Mouse (Mus musculus) midbrain, embryonic 12.5 days (tissue): ENCODE measurements around the gene 2310046K23Rik. TPM values are rescaled to one million over a fixed set of nuclear protein-coding genes. Genes with fewer than 3 reads are reported as not detected.

ENCODE experiments used
- ATAC-seq: fragments of 200-750 bp; cut with Nextera tagmentation; 2 replicates; pipeline ENCODE4 v1.8.0; 2017; ENCODE audit warnings: low read depth, moderate TSS enrichment, moderate library complexity; ENCODE audit not compliant: low FRiP score
- H3K27ac ChIP-seq: fragments of 300-500 bp; sonication (generic); replicated peaks from 2 replicates; pipeline ENCODE4 v1.5.1; 2016; ENCODE audit warnings: mild to moderate bottlenecking
- H3K27me3 ChIP-seq: fragments of 300-500 bp; sonication (generic); 2 replicates; pipeline ENCODE4 v1.6.1; 2016; ENCODE audit warnings: mild to moderate bottlenecking
- H3K36me3 ChIP-seq: fragments of 300-500 bp; sonication (generic); 2 replicates; pipeline ENCODE4 v1.6.1; 2016
- H3K4me1 ChIP-seq: fragments of 300-500 bp; sonication (generic); 2 replicates; pipeline ENCODE4 v1.6.1; 2016
- H3K4me2 ChIP-seq: fragments of 300-500 bp; sonication (generic); replicated peaks from 2 replicates; pipeline ENCODE4 v1.6.1; 2016; ENCODE audit warnings: mild to moderate bottlenecking, moderate library complexity
- H3K4me3 ChIP-seq: fragments of 300-500 bp; sonication (generic); 2 replicates; pipeline ENCODE4 v1.5.1; 2016; ENCODE audit warnings: mild to moderate bottlenecking
- H3K9ac ChIP-seq: fragments of 300-500 bp; sonication (generic); replicated peaks from 2 replicates; pipeline ENCODE4 v1.6.1; 2016; ENCODE audit warnings: mild to moderate bottlenecking, moderate library complexity
- H3K9me3 ChIP-seq: fragments of 300-500 bp; sonication (generic); 2 replicates; pipeline ENCODE4 v1.6.1; 2016; ENCODE audit warnings: mild to moderate bottlenecking
- WGBS: fragments of 180-500 bp; shearing (Covaris S2); methylation state at CpG from one replicate; pipeline ENCODE4 v1.1.7; 2016; 5-methylcytosine and 5-hydroxymethylcytosine counted together
- polyA plus RNA-seq: library from polyadenylated mRNA; unstranded; fragments of >200 nt; fragmentation: Nextera tagmentation; extraction: Ambion mirVana; gene quantifications from 2 replicates; pipeline ENCODE4 v1.2.1, GENCODE M21; 2016

The 2310046K23Rik gene
- polyA plus RNA-seq = not detected in 2 replicates

DNA sequence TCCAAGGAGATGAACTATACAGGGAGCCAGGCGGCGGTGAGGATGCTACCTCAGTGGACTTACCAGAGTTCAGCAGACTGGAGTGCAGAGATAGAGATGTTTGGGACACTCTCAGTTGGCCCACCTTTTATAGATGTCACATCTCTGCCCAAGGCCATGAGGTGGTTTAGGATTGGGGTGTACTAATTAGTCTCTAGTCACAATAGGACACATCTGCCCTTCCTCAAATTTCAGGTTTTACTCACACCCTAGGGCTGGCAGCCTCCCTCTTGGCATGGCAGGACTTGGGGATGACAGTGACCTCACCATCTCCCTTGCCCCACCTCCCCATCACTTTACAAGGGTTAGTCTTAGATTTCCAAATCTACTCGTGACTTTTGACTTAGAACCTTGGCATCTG is at the start of gene 2310046K23Rik:
Gene 2310046K23Rik, minus strand, starts transcription at position 101 of the 400 bp plus-strand sequence.
- ATAC-seq = no peak
- WGBS = 90% methylated on average over 3 of the region's 3 CpGs

DNA sequence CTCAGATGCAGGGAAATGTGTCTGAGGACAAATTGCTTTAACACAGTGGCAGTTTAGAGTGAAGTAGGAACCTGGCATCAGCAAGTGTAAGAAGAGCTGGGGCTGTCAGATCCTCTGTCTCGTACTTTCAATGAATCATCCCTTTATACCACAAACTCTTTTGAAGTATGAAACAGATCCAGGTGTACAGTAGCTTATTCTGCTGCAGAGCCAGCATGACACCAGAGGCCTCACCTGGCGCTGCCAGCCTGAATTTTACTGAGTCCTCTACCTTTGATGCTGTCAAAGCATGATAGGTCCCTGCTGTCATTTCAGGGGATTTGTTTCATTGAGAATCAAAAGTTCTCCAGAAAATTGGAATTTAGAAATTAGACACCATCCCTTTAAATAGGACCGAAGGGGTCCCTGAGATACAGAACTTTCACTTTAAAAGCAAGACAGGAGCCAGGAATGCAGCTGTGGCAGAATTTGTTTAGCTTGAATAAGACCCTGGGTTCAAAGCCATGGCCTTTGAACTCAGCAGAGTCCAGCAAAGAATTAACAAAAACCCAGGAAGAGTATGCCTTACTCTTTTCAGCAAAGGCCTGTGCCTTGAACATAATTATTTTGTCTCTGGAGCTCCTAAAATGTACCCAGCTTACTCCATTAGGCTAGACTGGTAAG is 49.0 kb upstream of the 2310046K23Rik start:
- H3K4me3 ChIP-seq = no peak overlapping the region
- no peak overlapping the region for H3K9ac ChIP-seq
- no peak overlapping the region for H3K27ac ChIP-seq
- 54% methylated on average over 3 of the region's 3 CpGs for WGBS
- no peaks in the 10 kb centered on the region for H3K27me3 ChIP-seq
- no peak overlapping the region for H3K4me2 ChIP-seq
- no peaks in the 10 kb centered on the region for H3K9me3 ChIP-seq
- H3K4me1 ChIP-seq = no peaks in the 10 kb centered on the region
- H3K36me3 ChIP-seq = no peaks in the 10 kb centered on the region
- ATAC-seq = no peak

More for the DNA sequence above, at the start of gene 2310046K23Rik:
- Histone ChIP-seq H3K4me3 (no peak within 1 kb of the TSS), H3K27me3 (no peaks in the 10 kb centered on the region), H3K36me3 (no peaks in the 10 kb centered on the region), H3K9ac (no peak within 1 kb of the TSS), H3K4me1 (no peaks in the 10 kb centered on the region), H3K4me2 (no peak within 1 kb of the TSS), H3K9me3 (no peaks in the 10 kb centered on the region), H3K27ac (no peak within 1 kb of the TSS)

DNA sequence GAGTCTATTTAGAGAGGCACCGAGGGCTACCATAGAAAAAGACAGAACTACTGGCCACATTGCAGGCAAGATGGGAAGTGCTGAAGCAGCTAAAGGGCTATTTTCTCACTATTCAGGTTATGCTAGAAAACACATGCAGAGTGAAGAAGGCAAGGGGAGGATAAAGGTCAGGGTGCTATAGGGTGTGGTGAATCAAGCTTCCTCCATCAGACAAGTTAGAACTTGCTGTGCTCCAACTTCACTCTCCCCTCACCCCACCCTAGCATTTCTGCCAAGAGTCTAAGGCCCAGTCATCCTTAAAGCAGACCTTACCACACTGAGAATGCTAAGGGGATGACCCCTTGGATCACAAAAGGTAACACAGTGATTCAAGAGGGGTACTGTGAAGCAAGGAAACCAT is 45.2 kb upstream of the 2310046K23Rik start:
- H3K27ac ChIP-seq = no peak overlapping the region
- 69% methylated on average over 1 of the region's 1 CpGs for WGBS
- H3K27me3 ChIP-seq = no peaks in the 10 kb centered on the region
- H3K4me1 ChIP-seq = no peaks in the 10 kb centered on the region
- H3K9ac ChIP-seq = no peak overlapping the region
- no peak overlapping the region for H3K4me3 ChIP-seq
- H3K9me3 ChIP-seq = no peaks in the 10 kb centered on the region
- ATAC-seq = no peak
- no peak overlapping the region for H3K4me2 ChIP-seq
- H3K36me3 ChIP-seq = no peaks in the 10 kb centered on the region

DNA sequence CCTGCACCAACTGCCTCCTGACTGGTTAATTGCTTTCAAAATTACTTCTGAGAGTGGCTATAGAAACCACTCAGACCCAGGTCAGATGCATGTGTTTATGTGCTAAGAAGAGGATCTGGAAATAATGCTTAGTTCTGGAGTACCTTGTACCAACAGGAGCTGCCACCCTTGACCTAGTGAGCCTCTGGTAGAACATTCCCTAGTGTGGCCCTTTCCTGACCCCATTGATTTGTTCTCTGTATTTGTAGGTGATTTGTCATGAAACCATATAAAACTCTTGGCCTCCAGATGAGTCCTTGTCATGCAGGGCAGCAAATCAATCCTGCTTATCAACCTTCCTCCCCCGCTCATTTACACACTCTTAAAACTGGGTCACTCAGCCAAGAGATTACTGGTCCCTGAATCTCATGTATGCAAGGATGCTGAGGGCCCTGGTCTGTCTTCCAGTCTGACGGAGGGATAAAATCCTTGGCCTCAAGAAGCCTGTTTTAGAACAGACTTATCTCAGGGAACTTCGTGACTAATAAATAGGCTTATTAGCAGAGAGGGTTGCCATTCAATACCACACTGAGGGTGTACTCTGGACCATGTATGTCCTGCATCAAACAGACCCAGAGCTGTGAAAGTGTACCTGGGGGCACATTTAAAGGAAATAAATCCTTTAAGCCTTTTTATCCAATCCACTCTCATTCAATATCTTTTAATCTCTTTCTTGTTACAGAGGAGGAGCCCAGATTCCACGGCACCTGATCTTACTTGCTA is 44.5 kb upstream of the 2310046K23Rik start:
- no peaks in the 10 kb centered on the region for H3K27me3 ChIP-seq
- no peak overlapping the region for H3K27ac ChIP-seq
- 53% methylated on average over 4 of the region's 4 CpGs for WGBS

DNA sequence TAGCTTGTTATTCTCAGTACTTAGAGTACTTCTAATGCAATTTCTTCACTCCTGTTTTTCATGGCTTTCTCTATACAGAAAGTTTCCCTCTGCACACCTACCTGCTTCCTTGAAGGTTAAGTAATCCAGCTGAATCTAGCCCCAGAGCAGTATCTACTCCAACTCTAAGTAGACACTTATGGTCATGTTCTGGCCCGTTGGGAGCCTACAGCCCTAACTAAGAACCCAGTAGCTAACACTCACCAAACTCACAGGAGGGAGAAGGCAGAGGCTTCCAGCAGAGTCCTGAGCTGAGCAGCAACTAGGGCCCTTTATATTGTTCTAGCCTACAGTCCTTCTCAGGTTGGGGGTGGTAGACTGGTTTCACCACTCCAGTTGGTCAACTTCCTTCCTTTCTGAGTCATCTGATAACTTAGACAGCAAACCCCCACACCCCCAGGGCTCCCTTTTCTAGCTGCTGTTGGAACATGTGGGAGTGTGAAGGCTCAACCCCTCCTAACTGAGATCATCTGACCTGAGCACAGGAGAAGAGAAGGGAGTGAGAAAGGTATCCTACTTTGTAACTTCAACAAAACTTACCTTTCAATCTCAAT is 39.2 kb upstream of the 2310046K23Rik start, which contains the start of gene Ivl:
Gene Ivl, minus strand, starts transcription at position 287 of the 593 bp plus-strand sequence.
- H3K27me3 ChIP-seq = no peaks in the 10 kb centered on the region
- no peak for ATAC-seq
- H3K4me3 ChIP-seq = no peak within 1 kb of the TSS
- no peak within 1 kb of the TSS for H3K9ac ChIP-seq
- H3K9me3 ChIP-seq = no peaks in the 10 kb centered on the region
- H3K36me3 ChIP-seq = no peaks in the 10 kb centered on the region
- no peak within 1 kb of the TSS for H3K4me2 ChIP-seq
- H3K27ac ChIP-seq = no peak within 1 kb of the TSS
- 80% methylated on average over 1 of the region's 1 CpGs for WGBS
- H3K4me1 ChIP-seq = no peaks in the 10 kb centered on the region

More for the DNA sequence above, 44.5 kb upstream of the 2310046K23Rik start:
- H3K4me2 ChIP-seq = no peak overlapping the region
- ATAC-seq = no peak; the same call in 1 of the 2 replicates
- no peak overlapping the region for H3K9ac ChIP-seq
- no peak overlapping the region for H3K4me3 ChIP-seq
- no peaks in the 10 kb centered on the region for H3K9me3 ChIP-seq
- no peaks in the 10 kb centered on the region for H3K36me3 ChIP-seq
- no peaks in the 10 kb centered on the region for H3K4me1 ChIP-seq

DNA sequence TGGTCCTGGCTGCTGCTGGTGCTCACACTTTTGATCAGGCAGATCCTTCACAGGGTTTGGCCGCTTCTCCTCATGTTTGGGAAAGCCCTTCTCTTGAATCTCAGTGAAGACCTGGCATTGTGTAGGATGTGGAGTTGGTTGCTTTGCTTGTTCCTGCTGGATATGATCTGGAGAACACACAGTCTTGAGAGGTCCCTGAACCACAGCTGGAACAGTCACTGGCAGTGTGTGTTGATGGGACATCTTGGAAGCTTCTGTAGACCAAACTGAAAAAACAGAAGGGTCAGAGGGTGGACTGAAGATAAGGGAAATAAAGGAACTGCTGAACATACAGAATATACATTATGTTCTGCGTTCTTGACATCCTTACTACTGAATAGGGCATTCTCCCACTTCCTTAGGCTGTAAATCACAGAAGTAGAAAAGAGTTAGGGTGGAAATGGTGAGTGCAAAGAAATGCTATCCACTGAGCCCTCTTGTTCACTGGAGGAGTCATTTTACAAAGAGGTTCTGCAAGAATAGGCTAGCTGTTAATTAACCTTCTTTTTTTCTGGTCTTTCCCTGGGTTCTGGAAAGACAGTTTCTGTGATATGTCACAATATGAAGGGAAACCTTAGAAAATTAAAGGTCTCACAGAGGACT is 38.3 kb upstream of the 2310046K23Rik start:
- H3K9ac ChIP-seq = no peak overlapping the region
- WGBS = 78% methylated on average over 2 of the region's 2 CpGs

DNA sequence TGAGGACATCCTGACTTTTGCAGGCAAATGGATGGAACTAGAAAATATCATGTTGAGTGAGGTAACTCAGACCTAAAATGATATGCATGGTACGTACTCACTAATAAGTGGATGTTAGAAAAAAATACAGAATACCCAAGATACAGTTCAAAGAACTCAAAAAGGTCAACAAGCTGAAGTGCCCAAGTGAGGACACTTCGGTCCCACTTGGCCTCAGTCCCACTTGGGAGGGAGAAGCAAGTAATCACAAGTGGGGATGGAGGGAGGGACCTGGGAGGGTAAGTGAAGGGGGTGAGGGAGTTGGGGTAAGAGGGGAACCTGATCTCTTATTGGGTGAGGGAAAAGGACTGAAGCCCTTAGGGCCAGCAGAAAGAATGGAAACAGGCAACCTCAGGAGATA is 34.4 kb upstream of the 2310046K23Rik start:
- Histone ChIP-seq H3K4me3 (no peak overlapping the region), H3K9me3 (no peaks in the 10 kb centered on the region), H3K36me3 (no peaks in the 10 kb centered on the region), H3K9ac (no peak overlapping the region), H3K27me3 (no peaks in the 10 kb centered on the region), H3K27ac (no peak overlapping the region), H3K4me1 (no peaks in the 10 kb centered on the region), H3K4me2 (no peak overlapping the region)
- no peak for ATAC-seq
- WGBS = 87% methylated on average over 2 of the region's 2 CpGs

More for the DNA sequence above, 38.3 kb upstream of the 2310046K23Rik start:
- Histone ChIP-seq H3K9me3 (no peaks in the 10 kb centered on the region), H3K36me3 (no peaks in the 10 kb centered on the region), H3K27me3 (no peaks in the 10 kb centered on the region), H3K4me3 (no peak overlapping the region), H3K4me2 (no peak overlapping the region), H3K27ac (no peak overlapping the region), H3K4me1 (no peaks in the 10 kb centered on the region)
- ATAC-seq = no peak

DNA sequence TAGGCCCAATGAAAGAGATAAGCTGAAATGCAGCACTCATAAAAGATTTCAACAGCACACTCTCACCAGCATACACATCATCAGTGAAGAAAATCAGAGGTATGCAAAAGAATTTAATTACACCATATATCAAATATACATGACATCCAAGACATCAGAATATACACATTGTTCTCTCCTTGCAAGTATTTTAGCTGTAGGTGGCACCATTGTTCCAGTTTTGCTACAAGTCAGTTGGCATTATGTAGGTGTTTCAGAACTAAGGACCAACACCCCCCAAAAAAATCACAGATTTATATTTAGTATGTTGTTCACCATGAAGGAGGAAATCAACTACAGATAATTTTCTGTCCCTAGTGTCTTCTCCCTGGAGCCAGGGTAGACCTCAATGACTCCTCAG is 31.1 kb upstream of the 2310046K23Rik start:
- ATAC-seq = no peak

DNA sequence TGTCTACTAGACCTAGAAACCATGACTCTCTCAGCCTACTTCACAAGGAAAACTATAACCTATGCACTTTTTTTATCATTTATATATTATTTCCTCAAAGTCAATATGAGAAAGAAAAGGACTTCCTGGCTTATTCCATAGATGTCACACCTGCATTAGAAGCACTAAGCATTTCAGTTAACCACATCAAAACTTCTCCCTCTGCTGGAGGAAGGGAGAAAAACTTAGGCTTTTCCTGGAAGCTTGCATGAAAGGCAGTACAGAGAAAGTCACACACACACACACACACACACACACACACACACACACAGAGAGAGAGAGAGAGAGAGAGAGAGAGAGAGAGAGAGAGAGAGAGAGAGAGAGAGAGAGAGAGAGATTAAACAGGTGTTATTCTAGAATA is 22.0 kb downstream of the 2310046K23Rik start:
- Histone ChIP-seq H3K4me2 (no peak overlapping the region), H3K27ac (no peak overlapping the region), H3K9me3 (no peaks in the 10 kb centered on the region), H3K27me3 (no peaks in the 10 kb centered on the region), H3K36me3 (no peaks in the 10 kb centered on the region), H3K4me3 (no peak overlapping the region), H3K4me1 (no peaks in the 10 kb centered on the region), H3K9ac (no peak overlapping the region)
- ATAC-seq = no peak

More for the DNA sequence above, 31.1 kb upstream of the 2310046K23Rik start:
- Histone ChIP-seq H3K9ac (no peak overlapping the region), H3K4me2 (no peak overlapping the region), H3K27ac (no peak overlapping the region), H3K36me3 (no peaks in the 10 kb centered on the region), H3K9me3 (no peaks in the 10 kb centered on the region), H3K27me3 (no peaks in the 10 kb centered on the region), H3K4me1 (no peaks in the 10 kb centered on the region), H3K4me3 (no peak overlapping the region)

DNA sequence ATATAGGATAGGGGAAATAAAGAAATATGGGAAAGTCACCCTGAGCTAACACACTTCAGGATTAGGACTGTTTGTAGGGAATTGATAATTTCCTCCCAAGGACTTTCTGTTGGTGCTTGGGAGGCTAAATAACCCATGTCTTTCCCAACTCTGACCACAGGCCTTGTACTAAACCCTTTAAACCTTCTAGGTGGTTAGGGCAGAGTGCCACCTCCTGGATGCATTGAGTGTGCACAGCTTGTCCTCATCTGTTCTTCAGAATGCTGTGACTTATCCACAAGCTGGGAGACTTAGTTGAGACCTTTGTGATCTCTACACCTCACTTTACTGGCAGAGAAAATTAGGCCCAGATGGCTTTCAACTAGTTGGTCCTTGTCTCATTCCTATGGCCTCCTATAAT is 23.5 kb downstream of the 2310046K23Rik start:
- Histone ChIP-seq H3K9me3 (no peaks in the 10 kb centered on the region), H3K4me1 (no peaks in the 10 kb centered on the region), H3K4me2 (no peak overlapping the region), H3K27me3 (no peaks in the 10 kb centered on the region), H3K9ac (no peak overlapping the region), H3K36me3 (no peaks in the 10 kb centered on the region), H3K27ac (no peak overlapping the region), H3K4me3 (no peak overlapping the region)
- 0 out of 2 replicates have a peak, but pooled peaks have one; percentile 54 for ATAC-seq

DNA sequence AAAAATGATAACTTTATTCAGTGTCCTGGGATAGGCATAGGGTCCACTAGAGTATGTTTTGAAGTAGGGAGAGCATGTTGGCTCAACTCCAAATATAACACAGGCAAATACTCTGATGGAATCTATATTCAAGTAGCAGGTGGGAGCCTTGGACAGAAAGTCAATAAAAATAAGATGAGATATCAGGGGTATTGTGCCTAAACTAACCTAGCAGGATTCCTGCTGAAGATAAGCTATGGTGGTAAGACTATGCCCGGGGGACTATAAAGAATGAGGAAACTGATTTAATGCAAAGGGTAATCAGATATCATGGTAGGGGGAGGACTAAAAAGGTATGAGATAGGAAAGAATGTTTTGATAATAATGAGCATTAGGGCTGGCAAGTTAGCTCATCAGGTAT is 26.1 kb downstream of the 2310046K23Rik start:
- H3K9me3 ChIP-seq = no peaks in the 10 kb centered on the region
- H3K4me1 ChIP-seq = no peaks in the 10 kb centered on the region
- no peak overlapping the region for H3K27ac ChIP-seq
- no peak overlapping the region for H3K4me3 ChIP-seq
- 85% methylated on average over 1 of the region's 1 CpGs for WGBS
- no peaks in the 10 kb centered on the region for H3K27me3 ChIP-seq
- H3K9ac ChIP-seq = no peak overlapping the region
- no peaks in the 10 kb centered on the region for H3K36me3 ChIP-seq
- no peak overlapping the region for H3K4me2 ChIP-seq
- no peak for ATAC-seq

DNA sequence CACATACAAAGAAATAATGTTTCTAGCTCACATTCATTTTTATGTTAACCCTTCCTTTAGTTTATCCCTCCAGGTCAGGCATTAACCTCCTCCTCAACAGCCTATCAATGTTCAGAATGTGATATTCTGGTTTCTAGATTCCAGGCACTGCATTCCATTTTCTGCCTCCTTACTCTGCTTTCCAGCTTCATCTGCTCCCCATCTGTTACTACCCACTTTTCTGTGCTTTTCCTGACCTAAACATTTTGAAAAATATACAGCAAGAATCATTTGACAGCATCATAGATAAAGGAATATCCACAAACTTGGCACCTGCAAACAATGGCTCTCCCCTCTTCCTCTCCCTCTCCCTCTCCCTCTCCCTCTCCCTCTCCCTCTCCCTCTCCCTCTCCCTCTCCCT is 30.8 kb downstream of the 2310046K23Rik start:
- no peak overlapping the region for H3K4me3 ChIP-seq
- no peaks in the 10 kb centered on the region for H3K36me3 ChIP-seq
- H3K4me2 ChIP-seq = no peak overlapping the region
- H3K27ac ChIP-seq = no peak overlapping the region
- no peaks in the 10 kb centered on the region for H3K9me3 ChIP-seq
- no peaks in the 10 kb centered on the region for H3K4me1 ChIP-seq
- no peak overlapping the region for H3K9ac ChIP-seq
- no peaks in the 10 kb centered on the region for H3K27me3 ChIP-seq
- no peak for ATAC-seq
